Mouse (Mus musculus) midbrain, embryonic 16.5 days (tissue): ENCODE measurements at regions not wholly inside any gene's neighbourhood (a gene's known extent, or its start where the extent isn't known, plus 50 kb on each side); places are given as distances from the start of the nearest gene placed in this dataset.

Source experiments
- ATAC-seq: fragments of 200-750 bp; cut with Nextera tagmentation; 2 replicates; pipeline ENCODE4 v1.8.0; 2017; ENCODE audit warnings: moderate TSS enrichment
- H3K27ac ChIP-seq: fragments of 300-500 bp; sonication (generic); 2 replicates; pipeline ENCODE4 v1.5.1; 2014; ENCODE audit warnings: mild to moderate bottlenecking, low read length, mixed read lengths
- H3K27me3 ChIP-seq: fragments of 300-500 bp; sonication (generic); 2 replicates; pipeline ENCODE4 v1.6.1; 2014; ENCODE audit warnings: low read depth, low read length, mixed read lengths; ENCODE audit not compliant: control insufficient read depth, insufficient read depth
- H3K36me3 ChIP-seq: fragments of 300-500 bp; sonication (generic); 2 replicates; pipeline ENCODE4 v1.6.1; 2014; ENCODE audit warnings: mild to moderate bottlenecking, low read length, moderate library complexity, mixed read lengths; ENCODE audit not compliant: control insufficient read depth, insufficient read depth
- H3K4me1 ChIP-seq: fragments of 300-500 bp; sonication (generic); 2 replicates; pipeline ENCODE4 v1.6.1; 2014; ENCODE audit warnings: mild to moderate bottlenecking, low read length, mixed read lengths; ENCODE audit not compliant: control insufficient read depth, insufficient read depth
- H3K4me2 ChIP-seq: fragments of 300-500 bp; sonication (generic); 2 replicates; pipeline ENCODE4 v1.6.1; 2014; ENCODE audit warnings: mild to moderate bottlenecking, low read length, mixed read lengths
- H3K4me3 ChIP-seq: fragments of 300-500 bp; sonication (generic); 2 replicates; pipeline ENCODE4 v1.5.1; 2014; ENCODE audit warnings: low read depth, mild to moderate bottlenecking, low read length, moderate library complexity, mixed read lengths
- H3K9ac ChIP-seq: fragments of 300-500 bp; sonication (generic); 2 replicates; pipeline ENCODE4 v1.6.1; 2014; ENCODE audit warnings: low read depth, low read length, mixed read lengths
- H3K9me3 ChIP-seq: fragments of 300-500 bp; sonication (generic); replicated peaks from 2 replicates; pipeline ENCODE4 v1.6.1; 2014; ENCODE audit warnings: mild to moderate bottlenecking, low read length, mixed read lengths; ENCODE audit not compliant: control insufficient read depth, poor library complexity, severe bottlenecking
- WGBS: fragments of 180-500 bp; shearing (Covaris S2); extraction: QIAGEN DNeasy Blood & Tissue Kit; methylation state at CpG from one replicate; pipeline ENCODE4 v1.1.7; 2014; 5-methylcytosine and 5-hydroxymethylcytosine counted together

- Histone ChIP-seq H3K4me1 (peaks cover 14% of the 10 kb centered on the region), H3K4me3 (no peak overlapping the region), H3K27ac (peak overlapping the region; percentile 29; the same call in 1 of the 2 replicates), H3K27me3 (no peaks in the 10 kb centered on the region), H3K9ac (no peak overlapping the region), H3K9me3 (no peaks in the 10 kb centered on the region), H3K36me3 (no peaks in the 10 kb centered on the region), H3K4me2 (no peak overlapping the region)
- no peak for ATAC-seq
- 25% methylated on average over 10 of the region's 10 CpGs for WGBS
Observed at GRCm38 (mm10) chr11:114370708-114371107, 297.6 kb upstream of the Rpl38 start.

- no peak overlapping the region for H3K4me3 ChIP-seq
- no peaks in the 10 kb centered on the region for H3K9me3 ChIP-seq
- H3K4me1 ChIP-seq = peaks cover 11% of the 10 kb centered on the region
- H3K9ac ChIP-seq = no peak overlapping the region
- H3K27me3 ChIP-seq = no peaks in the 10 kb centered on the region
- H3K4me2 ChIP-seq = no peak overlapping the region
- no peak for ATAC-seq
- H3K36me3 ChIP-seq = no peaks in the 10 kb centered on the region
- H3K27ac ChIP-seq = no peak overlapping the region
- 86% methylated on average over 8 of the region's 8 CpGs for WGBS
Observed at GRCm38 (mm10) chr11:114367779-114368178, 300.5 kb upstream of the Rpl38 start.

GRCm38 (mm10) chr11:114360946-114361345 lies 294.1 kb upstream of the Sdk2 start:
- 80% methylated on average over 8 of the region's 8 CpGs for WGBS

GRCm38 (mm10) chr11:114360321-114360720 lies 293.5 kb upstream of the Sdk2 start:
- Histone ChIP-seq H3K27me3 (no peaks in the 10 kb centered on the region), H3K4me1 (no peaks in the 10 kb centered on the region), H3K9me3 (no peaks in the 10 kb centered on the region), H3K27ac (no peak overlapping the region), H3K4me2 (no peak overlapping the region), H3K36me3 (no peaks in the 10 kb centered on the region), H3K4me3 (no peak overlapping the region), H3K9ac (no peak overlapping the region)
- WGBS = 89% methylated on average over 10 of the region's 10 CpGs
- no peak for ATAC-seq

More at GRCm38 (mm10) chr11:114360946-114361345, 294.1 kb upstream of the Sdk2 start:
- Histone ChIP-seq H3K4me3 (no peak overlapping the region), H3K4me1 (no peaks in the 10 kb centered on the region), H3K4me2 (no peak overlapping the region), H3K36me3 (no peaks in the 10 kb centered on the region), H3K27me3 (no peaks in the 10 kb centered on the region), H3K9me3 (no peaks in the 10 kb centered on the region), H3K27ac (no peak overlapping the region), H3K9ac (no peak overlapping the region)
- ATAC-seq = no peak

GRCm38 (mm10) chr11:114352146-114352795 lies 285.4 kb upstream of the Sdk2 start:
- WGBS = 50% methylated on average over 4 of the region's 4 CpGs
- H3K4me1 ChIP-seq = peaks cover 4% of the 10 kb centered on the region; the same call in 1 of the 2 replicates
- H3K27ac ChIP-seq = no peak overlapping the region
- H3K4me3 ChIP-seq = no peak overlapping the region
- H3K36me3 ChIP-seq = no peaks in the 10 kb centered on the region
- H3K27me3 ChIP-seq = no peaks in the 10 kb centered on the region
- H3K4me2 ChIP-seq = no peak overlapping the region
- no peak overlapping the region for H3K9ac ChIP-seq
- no peak for ATAC-seq
- H3K9me3 ChIP-seq = no peaks in the 10 kb centered on the region

GRCm38 (mm10) chr11:114336839-114337484 lies 270.1 kb upstream of the Sdk2 start:
- Histone ChIP-seq H3K36me3 (no peaks in the 10 kb centered on the region), H3K4me2 (no peak overlapping the region), H3K27me3 (no peaks in the 10 kb centered on the region), H3K4me3 (no peak overlapping the region), H3K9me3 (no peaks in the 10 kb centered on the region), H3K9ac (peak overlapping the region; percentile 25; the same call in 1 of the 2 replicates), H3K27ac (peak overlapping the region; percentile 56; the same call in 1 of the 2 replicates), H3K4me1 (peaks cover 9% of the 10 kb centered on the region)
- peak; percentile 54 for ATAC-seq
- WGBS = 30% methylated on average over 12 of the region's 12 CpGs

- H3K36me3 ChIP-seq = no peaks in the 10 kb centered on the region
- H3K27me3 ChIP-seq = no peaks in the 10 kb centered on the region
- 24% methylated on average over 10 of the region's 10 CpGs for WGBS
- no peak overlapping the region for H3K4me2 ChIP-seq
- H3K9ac ChIP-seq = peak overlapping the region; percentile 25; the same call in 1 of the 2 replicates
- ATAC-seq = peak; percentile 36; the same call in 1 of the 2 replicates
- peak overlapping the region; percentile 56; the same call in 1 of the 2 replicates for H3K27ac ChIP-seq
- no peaks in the 10 kb centered on the region for H3K9me3 ChIP-seq
- peaks cover 9% of the 10 kb centered on the region for H3K4me1 ChIP-seq
- no peak overlapping the region for H3K4me3 ChIP-seq
Observed at GRCm38 (mm10) chr11:114335950-114336838, 269.3 kb upstream of the Sdk2 start.

GRCm38 (mm10) chr11:114331579-114332150 lies 264.8 kb upstream of the Sdk2 start:
- peaks cover 4% of the 10 kb centered on the region for H3K4me1 ChIP-seq
- H3K4me3 ChIP-seq = no peak overlapping the region
- no peak overlapping the region for H3K9ac ChIP-seq
- 75% methylated on average over 5 of the region's 5 CpGs for WGBS
- no peak overlapping the region for H3K27ac ChIP-seq
- ATAC-seq = no peak
- no peaks in the 10 kb centered on the region for H3K36me3 ChIP-seq
- H3K4me2 ChIP-seq = no peak overlapping the region
- H3K9me3 ChIP-seq = no peaks in the 10 kb centered on the region
- no peaks in the 10 kb centered on the region for H3K27me3 ChIP-seq
